Mouse (Mus musculus) liver, postnatal 0 days (tissue): ENCODE measurements around the gene Acsf2.

Experiments used
- CTCF ChIP-seq: sonication (generic); IDR thresholded peaks from 2 replicates; pipeline ENCODE4 v1.5.1; 2016; ENCODE audit warnings: antibody characterized with exemption, low read depth
- EP300 ChIP-seq: IDR thresholded peaks from 2 replicates; pipeline ENCODE4 v1.6.1; 2016; ENCODE audit warnings: antibody characterized with exemption, low read depth, mild to moderate bottlenecking

GRCm38 (mm10) chr11:94567326-94567725 lies 34.3 kb downstream of the Acsf2 start:
- TF ChIP-seq EP300: no peak
- TF ChIP-seq CTCF: no peak
